Mouse (Mus musculus) R1 (cell line): ENCODE data around the gene Mars.

Experiments
- DNase-seq: peaks from one replicate; pipeline ENCODE4 v3.0.0-alpha.2; 2018; ENCODE audit warnings: low read depth, low spot score

Mars gene

GRCm38 (mm10) chr10:127262548-127263398 lies 48.8 kb downstream of the Mars start, which contains the start of gene Kif5a:
Gene Kif5a (minus strand): TSS chr10:127263348.
- peak; percentile 41 for DNase-seq

GRCm38 (mm10) chr10:127261706-127262547 lies 49.7 kb downstream of the Mars start:
- DNase-seq = peak; percentile 47

DNA sequence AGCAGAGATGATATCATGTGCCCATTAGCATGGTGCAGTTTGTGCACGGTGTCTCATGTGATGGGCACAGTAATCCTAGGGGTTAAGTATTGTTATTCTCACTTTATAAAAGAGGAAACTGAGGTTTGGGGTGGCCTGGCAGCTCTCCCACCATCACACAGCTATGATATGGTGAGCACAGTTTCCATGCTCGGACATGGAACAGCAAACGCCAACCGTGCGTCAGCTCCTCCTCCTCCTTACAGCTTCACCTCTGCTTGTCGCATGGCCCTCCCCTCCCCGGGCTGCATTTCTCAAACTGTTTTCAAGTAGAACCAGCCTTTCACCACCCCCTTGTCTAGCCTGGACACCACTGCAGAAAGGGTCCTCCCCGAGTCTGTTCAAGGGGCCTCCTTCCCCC lies 53.1 kb downstream of the Mars start:
- no peak for DNase-seq

- no peak for DNase-seq
Measured at GRCm38 (mm10) chr10:127257790-127258189, 53.8 kb downstream of the Mars start.

DNA sequence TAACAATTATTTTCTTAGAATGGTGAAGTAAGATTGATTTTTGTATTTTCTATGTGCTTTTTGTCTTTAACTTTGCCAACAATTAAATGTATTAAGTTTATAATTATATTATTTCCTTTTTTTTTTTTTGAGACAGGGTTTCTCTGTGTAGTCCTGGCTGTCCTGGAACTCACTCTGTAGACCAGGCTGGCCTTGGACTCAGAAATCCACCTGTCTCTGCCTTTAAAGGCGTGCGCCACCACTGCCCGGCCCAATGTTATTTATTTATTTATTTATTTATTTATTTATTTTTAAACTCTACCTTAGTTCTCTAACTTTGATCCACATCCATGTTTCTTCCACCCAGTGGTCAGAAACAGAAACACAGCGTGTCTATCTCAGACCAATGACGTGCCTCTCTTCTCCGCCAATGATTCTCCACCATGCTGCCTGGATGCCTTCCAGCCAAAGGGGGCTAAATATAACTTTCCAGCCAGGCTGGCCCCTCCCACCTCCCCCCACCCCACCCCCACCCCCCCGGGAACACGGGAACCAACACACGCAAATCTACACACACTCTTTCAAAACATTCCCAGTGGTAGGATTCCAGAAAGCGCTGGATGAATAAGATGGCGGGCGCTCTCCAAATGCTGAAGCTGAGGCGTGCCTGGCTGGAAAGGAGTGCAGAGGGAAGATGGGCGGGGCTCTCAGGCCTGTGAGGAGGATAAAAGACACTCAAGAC lies 55.8 kb downstream of the Mars start:
- DNase-seq = peak; percentile 92

- DNase-seq = no peak
Measured at GRCm38 (mm10) chr10:127250810-127251209, 60.8 kb downstream of the Mars start.
